ENCODE assay signal across 12 mouse cellular contexts in the genomic region with DNA sequence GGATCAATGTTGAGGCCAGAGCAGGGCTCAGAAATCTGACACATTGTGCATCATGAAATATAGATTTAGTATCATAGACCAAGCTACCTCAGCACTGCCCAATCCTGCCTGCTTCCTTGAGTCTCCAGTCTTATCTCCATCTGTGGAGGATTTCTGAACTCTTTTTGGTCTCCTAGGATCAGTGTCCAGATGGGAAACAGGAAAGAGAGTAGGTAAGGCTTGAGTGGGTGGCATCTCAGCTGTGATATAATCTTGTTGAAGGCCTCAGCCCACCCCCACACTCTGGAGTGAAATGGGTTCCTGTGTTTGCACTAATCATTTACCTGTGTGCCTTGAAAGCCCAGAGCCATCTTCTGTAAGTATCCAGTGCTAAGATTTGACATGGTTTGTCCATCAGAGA.
"Had no signal": no experiment of that assay in that cellular context is flagged by ENCODE, and none has a peak within 500 bp of the region (broad histone marks: within the 10 kb centered on the region; RNA-seq: fewer than 3 reads in every experiment).

No protein-coding gene starts in this region.

- DNase-seq: gastrocnemius, postnatal 14 days; gastrocnemius, postnatal 36 days; heart, adult 11 months; heart, adult 2 months; heart, postnatal 14 days; heart, postnatal 36 days; kidney, adult 11 months; kidney, adult 2 months; kidney, adult 9 months; kidney, postnatal 25 days; kidney, postnatal 4 days; liver had no signal
